Mouse (Mus musculus) thymus, adult 2 months (tissue): Measurements from ENCODE around the gene BC030867.

ENCODE experiments used
- CTCF ChIP-seq: fragments of 200-500 bp; IDR thresholded peaks from 2 replicates; pipeline ENCODE4 v1.5.1; 2012; ENCODE audit warnings: mild to moderate bottlenecking, control low read depth, low read length, moderate library complexity, borderline replicate concordance; ENCODE audit not compliant: control insufficient read depth, poor library complexity, insufficient read depth; ENCODE audit errors: extremely low read depth
- POLR2A ChIP-seq: fragments of 200-500 bp; IDR thresholded peaks from 2 replicates; pipeline ENCODE4 v1.6.1; 2012; ENCODE audit warnings: mild to moderate bottlenecking, low read length, control low read depth, moderate library complexity; ENCODE audit not compliant: control insufficient read depth, poor library complexity, insufficient read depth; ENCODE audit errors: extremely low read depth

- TF ChIP-seq POLR2A (no peak), CTCF (no peak)
Measured at GRCm38 (mm10) chr11:102312586-102312985, 63.9 kb downstream of the BC030867 start.
